Mouse (Mus musculus): Measurements from ENCODE around the gene Gusb.

DNA sequence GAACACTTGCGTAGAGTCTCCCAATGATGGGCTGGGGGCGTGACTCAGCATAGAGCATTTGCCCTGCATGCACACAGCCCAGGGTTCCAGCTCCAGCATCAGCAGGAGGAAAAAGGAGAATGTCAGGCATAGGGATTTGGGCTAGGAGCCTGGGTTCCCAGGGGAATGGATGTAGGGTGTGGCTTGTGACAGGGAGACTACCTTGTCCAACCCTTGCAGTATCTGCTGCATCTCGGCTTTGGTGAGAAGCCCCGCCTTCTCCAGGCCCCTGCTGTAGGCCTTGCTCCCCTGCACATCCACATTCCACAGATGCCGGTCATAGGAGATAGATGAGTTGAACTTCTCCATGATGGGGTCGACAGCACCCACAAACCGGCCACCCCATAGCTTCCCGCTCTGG lies 16.6 kb upstream of the Gusb start:
- TF ChIP-seq CTCF (IDR thresholded peaks at IDR 0.05; ENCODE audit: borderline replicate concordance, control insufficient read depth, extremely low read depth, insufficient read depth, low read length, poor library complexity) (no peak), POLR2A (IDR thresholded peaks at IDR 0.05; ENCODE audit: control insufficient read depth, extremely low read depth, insufficient read depth, low read length, poor library complexity) (no peak)

Data from thymus, adult 2 months (tissue).